Mouse (Mus musculus): ENCODE results near the gene R3hdm2. TPM values are rescaled to one million over a fixed set of nuclear protein-coding genes. Genes with fewer than 3 reads are reported as not detected.

R3hdm2 gene
- polyA plus RNA-seq, 1 experiment = 70.7 TPM

DNA sequence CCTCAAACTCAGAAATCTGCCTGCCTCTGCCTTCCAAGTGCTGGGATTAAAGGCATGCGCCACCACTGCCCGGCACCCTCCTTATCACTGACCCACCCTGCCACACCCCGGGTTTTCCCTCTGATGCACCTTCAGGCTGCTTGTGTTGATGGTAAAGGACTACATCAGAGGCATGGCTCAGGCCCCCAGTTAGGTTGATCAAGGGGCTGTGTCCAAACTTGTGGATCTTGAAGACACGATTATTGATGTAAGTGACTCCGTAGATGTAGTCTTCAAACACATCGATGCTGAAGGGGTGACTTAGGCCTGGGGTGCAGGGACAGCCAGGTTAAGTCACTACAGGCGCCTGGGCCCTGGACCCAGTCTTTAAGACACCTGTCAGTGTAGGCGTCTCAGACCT is 161.4 kb downstream of the R3hdm2 start:
- Histone ChIP-seq H3K27ac (replicated peaks; ENCODE audit: low read depth, low read length) (no peak overlapping the region), H3K4me3 (ENCODE audit: insufficient read depth, low read depth, low read length) (no peak overlapping the region), H3K4me1 (ENCODE audit: control insufficient read depth, insufficient read depth, insufficient read length, low read length) (no peaks in the 10 kb centered on the region)

- Histone ChIP-seq H3K4me3 (ENCODE audit: insufficient read depth, low read depth, low read length) (no peak overlapping the region), H3K4me1 (ENCODE audit: control insufficient read depth, insufficient read depth, insufficient read length, low read length) (no peaks in the 10 kb centered on the region), H3K27ac (replicated peaks; ENCODE audit: low read depth, low read length) (no peak overlapping the region)
These were observed 162.0 kb downstream of the R3hdm2 start for GRCm38 (mm10) chr10:127542084-127542483.

DNA sequence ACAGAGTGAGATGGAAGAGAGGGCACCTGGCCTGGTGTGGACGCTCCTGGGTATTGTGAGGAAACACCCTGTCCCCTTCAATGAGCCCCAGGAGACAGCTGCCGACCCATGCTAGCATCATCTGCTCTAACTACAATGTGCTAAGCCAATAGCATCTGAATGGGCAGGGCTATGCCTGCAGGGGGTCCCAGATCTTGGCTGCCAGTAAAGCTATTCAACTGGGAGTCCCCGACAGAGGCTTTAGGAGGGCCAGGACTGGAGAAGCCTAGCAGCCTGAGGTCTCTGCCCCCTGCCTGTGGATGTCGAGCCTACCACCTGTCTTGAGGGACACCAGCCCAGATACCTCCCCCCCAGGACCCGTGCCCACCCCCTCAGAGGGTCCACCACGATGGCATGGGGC is 162.6 kb downstream of the R3hdm2 start:
- Histone ChIP-seq H3K4me1 (ENCODE audit: control insufficient read depth, insufficient read depth, insufficient read length, low read length) (no peaks in the 10 kb centered on the region), H3K4me3 (ENCODE audit: insufficient read depth, low read depth, low read length) (no peak overlapping the region), H3K27ac (replicated peaks; ENCODE audit: low read depth, low read length) (no peak overlapping the region)

GRCm38 (mm10) chr10:127543916-127544315 is 163.8 kb downstream of the R3hdm2 start:
- Histone ChIP-seq H3K4me1 (ENCODE audit: control insufficient read depth, insufficient read depth, insufficient read length, low read length) (no peaks in the 10 kb centered on the region), H3K4me3 (ENCODE audit: insufficient read depth, low read depth, low read length) (no peak overlapping the region), H3K27ac (replicated peaks; ENCODE audit: low read depth, low read length) (no peak overlapping the region)

GRCm38 (mm10) chr10:127544375-127544774 is 164.2 kb downstream of the R3hdm2 start:
- H3K4me1 ChIP-seq (ENCODE audit: control insufficient read depth, insufficient read depth, insufficient read length, low read length) = no peaks in the 10 kb centered on the region
- no peak overlapping the region for H3K4me3 ChIP-seq (ENCODE audit: insufficient read depth, low read depth, low read length)
- H3K27ac ChIP-seq (replicated peaks; ENCODE audit: low read depth, low read length) = no peak overlapping the region

DNA sequence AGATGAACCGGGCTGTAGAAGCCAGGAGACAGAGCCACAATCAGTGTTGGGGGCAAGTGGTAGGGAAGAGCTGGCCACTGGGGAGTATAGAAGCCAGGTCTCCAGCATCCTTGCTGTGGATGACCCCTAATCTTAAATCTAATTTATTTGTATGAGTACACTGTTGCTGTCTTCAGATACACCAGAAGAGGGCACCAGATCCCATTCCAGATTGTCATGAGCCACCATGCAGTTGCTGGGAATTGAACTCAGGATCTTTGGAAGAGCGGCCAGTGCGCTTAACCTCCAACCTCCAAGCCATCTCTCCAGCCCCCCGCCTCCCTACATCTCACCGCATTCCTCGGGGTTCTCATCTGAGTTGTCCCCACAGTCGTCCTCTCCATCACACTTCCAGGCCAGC is 166.4 kb downstream of the R3hdm2 start:
- Histone ChIP-seq H3K27ac (replicated peaks; ENCODE audit: low read depth, low read length) (no peak overlapping the region), H3K4me3 (ENCODE audit: insufficient read depth, low read depth, low read length) (no peak overlapping the region), H3K4me1 (ENCODE audit: control insufficient read depth, insufficient read depth, insufficient read length, low read length) (no peaks in the 10 kb centered on the region)

GRCm38 (mm10) chr10:127548236-127548635 is 168.1 kb downstream of the R3hdm2 start:
- Histone ChIP-seq H3K4me1 (ENCODE audit: control insufficient read depth, insufficient read depth, insufficient read length, low read length) (no peaks in the 10 kb centered on the region), H3K27ac (replicated peaks; ENCODE audit: low read depth, low read length) (no peak overlapping the region), H3K4me3 (ENCODE audit: insufficient read depth, low read depth, low read length) (no peak overlapping the region)

Other genes with a start within 250 kb of the R3hdm2 start
- gene B4galnt1, start 215.1 kb upstream of the R3hdm2 start, polyA plus RNA-seq (2012; ENCODE audit: insufficient read depth, insufficient read length, missing spikeins) = 0.95 and 1.8 TPM in 2 replicates
- 1.0 and 4.8 TPM in 2 replicates for gene Slc26a10, start 199.7 kb upstream of the R3hdm2 start, polyA plus RNA-seq (2012; ENCODE audit: insufficient read depth, insufficient read length, missing spikeins)
- 2.0 and 4.0 TPM in 2 replicates for gene Arhgef25, start 190.2 kb upstream of the R3hdm2 start, polyA plus RNA-seq (2012; ENCODE audit: insufficient read depth, insufficient read length, missing spikeins)
- 5.0 and 5.8 TPM in 2 replicates for gene Dtx3, start 184.6 kb upstream of the R3hdm2 start, polyA plus RNA-seq (2012; ENCODE audit: insufficient read depth, insufficient read length, missing spikeins)
- 15.4 and 18.5 TPM in 2 replicates for gene Pip4k2c, start 168.7 kb upstream of the R3hdm2 start, polyA plus RNA-seq (2012; ENCODE audit: insufficient read depth, insufficient read length, missing spikeins)
- 0.99 and 2.2 TPM in 2 replicates for gene Kif5a, start 117.0 kb upstream of the R3hdm2 start, polyA plus RNA-seq (2012; ENCODE audit: insufficient read depth, insufficient read length, missing spikeins)
- 100 and 102 TPM in 2 replicates for gene Dctn2, start 114.0 kb upstream of the R3hdm2 start, polyA plus RNA-seq (2012; ENCODE audit: insufficient read depth, insufficient read length, missing spikeins)
- 15.9 and 18.4 TPM in 2 replicates for gene Mbd6, start 91.3 kb upstream of the R3hdm2 start, polyA plus RNA-seq (2012; ENCODE audit: insufficient read depth, insufficient read length, missing spikeins)
- 51.3 and 67.4 TPM in 2 replicates for gene Mars, start 68.5 kb upstream of the R3hdm2 start, polyA plus RNA-seq (2012; ENCODE audit: insufficient read depth, insufficient read length, missing spikeins)
- 0.87 and 1.9 TPM in 2 replicates for gene Arhgap9, start 58.4 kb upstream of the R3hdm2 start, polyA plus RNA-seq (2012; ENCODE audit: insufficient read depth, insufficient read length, missing spikeins)
- gene Gli1, start 38.4 kb upstream of the R3hdm2 start, polyA plus RNA-seq (2012; ENCODE audit: insufficient read depth, insufficient read length, missing spikeins) = 0.79 TPM in 1 of 2 replicates, not detected in the other
- not detected in 2 replicates for gene Inhbe, start 25.9 kb upstream of the R3hdm2 start, polyA plus RNA-seq (2012; ENCODE audit: insufficient read depth, insufficient read length, missing spikeins)
- not detected in 2 replicates for gene Inhbc, start 9.9 kb upstream of the R3hdm2 start, polyA plus RNA-seq (2012; ENCODE audit: insufficient read depth, insufficient read length, missing spikeins)
- 3.8 and 4.8 TPM in 2 replicates for gene Stac3, start 121.4 kb downstream of the R3hdm2 start, polyA plus RNA-seq (2012; ENCODE audit: insufficient read depth, insufficient read length, missing spikeins)
- 13.0 and 14.5 TPM in 2 replicates for gene Ndufa4l2, start 134.6 kb downstream of the R3hdm2 start, polyA plus RNA-seq (2012; ENCODE audit: insufficient read depth, insufficient read length, missing spikeins)
- 15.5 and 16.7 TPM in 2 replicates for gene Shmt2, start 142.1 kb downstream of the R3hdm2 start, polyA plus RNA-seq (2012; ENCODE audit: insufficient read depth, insufficient read length, missing spikeins)
- gene Nxph4, start 154.2 kb downstream of the R3hdm2 start, polyA plus RNA-seq (2012; ENCODE audit: insufficient read depth, insufficient read length, missing spikeins) = not detected in 2 replicates
- gene Lrp1, start 240.8 kb downstream of the R3hdm2 start, polyA plus RNA-seq (2012; ENCODE audit: insufficient read depth, insufficient read length, missing spikeins) = 43.8 and 47.2 TPM in 2 replicates